Mouse (Mus musculus): ENCODE measurements around the gene Rpl14.

Rpl14 gene

GRCm38 (mm10) chr9:120575748-120576661, 4.8 kb downstream of the Rpl14 start:
- DNase-seq, result no peak

GRCm38 (mm10) chr9:120576662-120577013, 5.4 kb downstream of the Rpl14 start:
- DNase-seq, result no peak

- DNase-seq, result peak; percentile 86 to 97
Measured at GRCm38 (mm10) chr9:120577133-120577651, 5.9 kb downstream of the Rpl14 start.

- DNase-seq, result no peak
Measured at GRCm38 (mm10) chr9:120577706-120578405, 6.6 kb downstream of the Rpl14 start.

GRCm38 (mm10) chr9:120578701-120579100, 7.5 kb downstream of the Rpl14 start:
- no peak for DNase-seq

- DNase-seq, result no peak
Measured at GRCm38 (mm10) chr9:120579808-120580207, 8.6 kb downstream of the Rpl14 start.

DNA sequence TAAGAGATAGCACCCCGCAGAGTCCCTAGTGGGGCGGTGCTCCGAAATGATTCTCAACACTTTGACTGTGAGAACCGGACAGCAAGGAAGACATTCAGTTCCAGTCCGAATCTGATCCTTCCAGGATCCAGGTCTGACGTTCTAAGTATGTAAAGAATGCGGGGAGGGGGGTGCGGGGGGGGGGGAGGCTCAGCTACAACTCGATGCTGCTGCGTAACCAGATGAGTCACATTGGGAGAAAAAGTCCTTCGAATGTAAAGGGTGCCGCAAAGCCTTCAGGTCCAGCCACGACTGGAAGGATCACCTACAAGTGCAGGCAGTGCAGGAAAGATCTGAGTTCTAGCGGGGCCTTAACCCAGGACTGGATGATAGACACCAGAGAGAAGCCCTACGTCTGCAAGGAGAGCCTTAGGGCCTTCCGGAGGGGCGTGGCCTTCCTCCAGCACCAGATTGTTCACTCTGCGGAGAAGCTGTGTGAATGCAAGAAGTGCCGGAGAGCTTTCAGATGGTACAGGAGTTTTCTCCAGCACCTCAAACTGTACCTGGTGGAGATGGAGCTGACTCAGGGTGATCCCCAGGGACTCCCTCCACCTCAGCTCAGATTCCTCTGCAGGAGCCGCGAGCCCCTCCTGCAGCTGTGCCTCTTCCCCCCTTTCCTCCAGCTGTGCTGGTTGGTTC, 10.8 kb downstream of the Rpl14 start:
- DNase-seq, result peak; percentile 72 to 76

DNA sequence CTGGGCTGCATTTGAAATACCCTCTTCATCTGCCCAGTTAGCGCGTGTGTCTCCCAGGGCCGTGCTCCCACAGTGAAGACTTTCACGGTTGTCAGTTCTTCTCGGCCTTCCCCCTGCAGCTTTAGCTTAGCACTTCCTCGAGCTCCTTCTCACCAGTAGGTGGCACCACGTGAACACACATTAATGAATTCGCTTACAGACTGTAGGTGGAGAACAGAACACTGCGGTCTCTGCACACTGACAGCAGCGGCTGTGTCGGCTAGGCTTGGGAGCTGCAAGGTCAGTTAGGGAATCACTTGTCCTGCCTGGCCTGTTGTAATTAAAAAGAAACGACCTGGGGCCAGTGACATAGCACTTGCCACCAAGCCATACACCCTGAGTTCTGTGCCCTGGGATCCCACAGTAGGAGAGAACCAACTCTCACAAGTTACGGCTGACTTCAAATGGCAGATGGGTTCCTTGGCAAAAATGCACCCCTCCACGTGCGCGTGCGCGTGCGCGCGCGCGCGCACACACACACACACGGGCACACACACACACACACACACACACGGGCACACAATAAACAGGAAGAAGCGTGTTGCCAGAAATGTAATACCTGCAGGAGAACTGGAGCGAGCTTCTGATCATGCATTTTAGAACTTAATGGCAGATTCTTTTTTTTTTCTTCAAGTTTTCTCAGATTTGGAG, 11.5 kb downstream of the Rpl14 start:
- peak; percentile 93 to 96 for DNase-seq

GRCm38 (mm10) chr9:120583314-120583713, 12.1 kb downstream of the Rpl14 start:
- no peak for DNase-seq

GRCm38 (mm10) chr9:120586546-120586945, 15.3 kb downstream of the Rpl14 start:
- peak; percentile 77 to 90 for DNase-seq

- peak; percentile 75 to 86 for DNase-seq
Measured at GRCm38 (mm10) chr9:120591490-120591889, 20.2 kb downstream of the Rpl14 start.

DNA sequence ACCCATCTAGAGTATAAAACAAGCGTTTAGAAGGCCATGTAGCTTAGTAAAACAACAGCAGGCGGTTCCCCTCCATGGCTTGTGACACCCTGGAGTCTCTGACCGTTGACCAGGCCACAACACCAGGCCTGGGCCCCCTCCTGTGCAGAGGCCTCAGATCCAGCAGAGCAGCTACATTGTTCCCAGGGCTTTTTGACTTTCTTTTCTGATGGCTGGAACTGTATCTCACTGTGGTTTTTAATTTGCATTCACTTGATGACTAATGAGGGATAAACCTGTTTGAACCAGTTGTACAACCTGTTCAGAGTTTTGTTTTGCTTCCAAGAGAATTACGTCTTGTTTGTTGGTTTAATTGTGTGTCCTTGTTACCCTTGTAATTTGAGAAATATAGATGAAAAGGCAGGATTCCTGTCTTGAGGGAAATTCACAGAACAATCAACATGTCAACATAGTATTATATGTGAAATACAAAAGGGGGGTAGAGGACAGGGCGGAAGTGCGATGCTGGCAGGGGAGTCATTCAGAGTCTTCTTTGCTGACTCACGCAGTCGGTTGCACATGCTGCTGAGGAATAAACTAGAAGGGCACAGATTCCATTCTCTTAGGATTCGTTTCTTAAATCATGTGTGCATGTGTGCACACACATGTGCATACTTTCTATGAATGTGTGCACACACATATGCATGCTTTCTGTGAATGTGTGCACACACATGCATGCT, 22.3 kb downstream of the Rpl14 start:
- no peak for DNase-seq

- no peak for DNase-seq
Measured at GRCm38 (mm10) chr9:120594839-120595238, 23.6 kb downstream of the Rpl14 start.

GRCm38 (mm10) chr9:120595306-120595705, 24.1 kb downstream of the Rpl14 start:
- DNase-seq, result no peak

GRCm38 (mm10) chr9:120601488-120602171, 30.4 kb downstream of the Rpl14 start:
- DNase-seq, result peak; percentile 78 to 90

GRCm38 (mm10) chr9:120602172-120602838, 31.1 kb downstream of the Rpl14 start:
- peak; percentile 51 to 53 for DNase-seq

DNA sequence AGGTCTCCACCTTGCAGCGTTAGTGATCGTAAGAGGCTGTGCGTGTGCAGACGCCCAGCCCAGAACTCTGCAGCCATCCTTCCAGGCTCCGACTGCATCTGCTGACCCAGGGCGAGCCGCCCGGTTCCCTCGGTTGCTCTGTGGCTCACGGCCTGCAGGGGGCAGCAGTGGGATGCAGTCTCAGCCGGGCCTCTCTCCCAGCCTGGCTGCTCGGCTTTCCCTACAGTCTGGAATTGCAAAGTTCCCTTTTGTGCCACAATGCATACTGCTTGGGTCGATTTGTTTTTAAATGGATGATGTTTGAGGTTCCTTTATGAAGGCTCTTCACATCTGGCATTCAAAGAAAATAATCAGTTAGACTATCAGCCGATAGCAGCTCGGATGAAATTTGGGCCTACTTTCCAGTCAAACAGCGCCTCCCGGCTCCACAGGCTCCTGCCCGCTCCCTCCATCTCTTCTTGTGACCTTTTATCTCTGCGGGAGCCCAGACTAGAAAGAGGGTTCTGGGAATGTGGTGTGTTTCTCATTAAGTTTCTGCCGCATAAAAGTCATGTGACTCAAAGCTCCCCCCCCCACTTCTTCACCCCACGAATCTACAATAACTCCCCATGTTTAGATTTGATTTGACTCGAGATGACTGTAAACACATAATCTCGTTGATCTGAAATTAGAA, 31.7 kb downstream of the Rpl14 start:
- peak; percentile 89 to 90 for DNase-seq

GRCm38 (mm10) chr9:120603512-120603908, 32.3 kb downstream of the Rpl14 start:
- DNase-seq, result no peak

DNA sequence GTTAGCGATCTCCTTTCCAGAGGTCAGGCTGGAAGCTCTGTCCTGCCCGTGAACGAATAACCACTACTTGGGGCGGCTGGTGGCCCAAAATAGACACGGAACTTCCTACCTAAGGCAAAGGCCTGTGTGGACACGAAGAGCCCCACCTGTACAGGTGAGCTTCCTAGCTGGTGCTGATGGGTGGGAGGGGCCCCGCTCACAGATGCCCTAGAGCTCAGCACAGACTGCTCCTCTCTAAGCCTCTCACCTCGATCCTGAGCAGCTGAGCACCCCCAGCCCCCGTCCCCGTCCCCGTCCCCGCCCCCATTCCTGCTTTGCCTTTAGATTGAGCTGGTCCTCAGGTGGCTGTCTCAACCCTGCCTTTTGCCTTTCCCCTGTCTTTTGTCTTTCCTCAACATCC, 32.7 kb downstream of the Rpl14 start:
- no peak for DNase-seq

DNA sequence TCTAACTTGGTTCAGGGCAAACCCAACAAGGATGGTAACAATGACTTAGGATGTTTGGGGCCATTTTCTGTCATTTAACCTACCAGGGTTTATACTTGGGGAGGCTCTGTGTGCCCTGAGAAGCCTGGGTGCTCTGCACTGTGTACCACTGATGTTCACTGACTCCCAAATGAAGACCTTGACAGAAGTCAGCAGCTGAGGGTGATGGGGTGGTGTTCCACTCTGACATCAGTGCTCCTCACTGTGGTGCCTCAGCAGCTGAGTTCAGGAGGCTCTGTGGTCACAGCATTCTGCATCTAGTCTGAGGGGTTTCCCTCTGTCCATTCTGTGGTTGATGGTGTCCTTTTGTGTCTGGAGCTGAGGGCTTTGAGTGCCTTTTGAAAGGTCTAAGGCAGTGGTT, 39.8 kb downstream of the Rpl14 start:
- DNase-seq, result no peak

Measured in kidney, postnatal 25 days (tissue).